Mouse (Mus musculus): ENCODE results near the gene Polr2b. TPM values are rescaled to one million over a fixed set of nuclear protein-coding genes. Genes with fewer than 3 reads are reported as not detected.

Polr2b gene
- 86.8 and 90.9 TPM in 2 replicates for polyA plus RNA-seq (2014; fragmentation: Nextera tagmentation; extraction: Ambion mirVana)

GRCm38 (mm10) chr5:77309924-77310772, at the start of gene Polr2b, which contains the start of gene Noa1:
Gene Polr2b (plus strand): TSS chr5:77310147.
Gene Noa1 (minus strand): TSS chr5:77310084.
- Histone ChIP-seq H3K36me3 (ENCODE audit: control insufficient read depth, insufficient read depth, low read length) (peaks cover 40% of the 10 kb centered on the region), H3K9ac (ENCODE audit: low read length) (peak within 1 kb of the TSS; percentile 79), H3K27me3 (replicated peaks; ENCODE audit: control insufficient read depth, insufficient read depth, low read length) (no peaks in the 10 kb centered on the region), H3K4me2 (ENCODE audit: low read length) (peak within 1 kb of the TSS; percentile 100), H3K27ac (ENCODE audit: low read depth, low read length) (peak within 1 kb of the TSS; percentile 91), H3K4me1 (ENCODE audit: control insufficient read depth, insufficient read depth, low read length) (peaks cover 19% of the 10 kb centered on the region), H3K9me3 (replicated peaks; ENCODE audit: control insufficient read depth, low read length) (no peaks in the 10 kb centered on the region), H3K4me3 (ENCODE audit: low read depth, low read length) (peak within 1 kb of the TSS; percentile 90)
- DNase-seq (ENCODE audit: low spot score) (peak; percentile 99), ATAC-seq (peak; percentile 96)
- under 1% methylated on average over 84 of the region's 85 CpGs for WGBS

- Histone ChIP-seq H3K9ac (ENCODE audit: low read length) (no peak overlapping the region), H3K4me1 (ENCODE audit: control insufficient read depth, insufficient read depth, low read length) (no peaks in the 10 kb centered on the region; the same call in 1 of the 2 replicates), H3K36me3 (ENCODE audit: control insufficient read depth, insufficient read depth, low read length) (no peaks in the 10 kb centered on the region), H3K4me2 (ENCODE audit: low read length) (no peak overlapping the region), H3K4me3 (ENCODE audit: low read depth, low read length) (no peak overlapping the region), H3K27me3 (replicated peaks; ENCODE audit: control insufficient read depth, insufficient read depth, low read length) (no peaks in the 10 kb centered on the region), H3K9me3 (replicated peaks; ENCODE audit: control insufficient read depth, low read length) (no peaks in the 10 kb centered on the region), H3K27ac (ENCODE audit: low read depth, low read length) (no peak overlapping the region)
- DNase-seq (ENCODE audit: low spot score), result no peak
- no peak for ATAC-seq
- 86% methylated on average over 4 of the region's 4 CpGs for WGBS
Measured at GRCm38 (mm10) chr5:77261137-77261536, 48.8 kb upstream of the Polr2b start.

- no peak overlapping the region for H3K4me3 ChIP-seq (ENCODE audit: low read depth, low read length)
- no peaks in the 10 kb centered on the region for H3K36me3 ChIP-seq (ENCODE audit: control insufficient read depth, insufficient read depth, low read length)
- H3K27me3 ChIP-seq (replicated peaks; ENCODE audit: control insufficient read depth, insufficient read depth, low read length), result no peaks in the 10 kb centered on the region
- H3K9me3 ChIP-seq (replicated peaks; ENCODE audit: control insufficient read depth, low read length), result no peaks in the 10 kb centered on the region
- no peak overlapping the region for H3K27ac ChIP-seq (ENCODE audit: low read depth, low read length)
- WGBS, result 20% methylated on average over 5 of the region's 5 CpGs
- H3K4me1 ChIP-seq (ENCODE audit: control insufficient read depth, insufficient read depth, low read length), result no peaks in the 10 kb centered on the region; the same call in 1 of the 2 replicates
- no peak for ATAC-seq
- H3K9ac ChIP-seq (ENCODE audit: low read length), result no peak overlapping the region
- DNase-seq (ENCODE audit: low spot score), result no peak
- no peak overlapping the region for H3K4me2 ChIP-seq (ENCODE audit: low read length)
Measured at GRCm38 (mm10) chr5:77262105-77262504, 47.8 kb upstream of the Polr2b start.

- H3K9me3 ChIP-seq (replicated peaks; ENCODE audit: control insufficient read depth, low read length), result no peaks in the 10 kb centered on the region
- H3K27ac ChIP-seq (ENCODE audit: low read depth, low read length), result peak within 1 kb of the TSS; percentile 83
- DNase-seq (ENCODE audit: low spot score), result peak; percentile 77
- H3K36me3 ChIP-seq (ENCODE audit: control insufficient read depth, insufficient read depth, low read length), result peaks cover 19% of the 10 kb centered on the region; the same call in 1 of the 2 replicates
- H3K4me1 ChIP-seq (ENCODE audit: control insufficient read depth, insufficient read depth, low read length), result no peaks in the 10 kb centered on the region; the same call in 1 of the 2 replicates
- peak within 1 kb of the TSS; percentile 81 for H3K4me2 ChIP-seq (ENCODE audit: low read length)
- ATAC-seq, result peak; percentile 91
- WGBS, result 1% methylated on average over 47 of the region's 78 CpGs
- peak within 1 kb of the TSS; percentile 82 for H3K9ac ChIP-seq (ENCODE audit: low read length)
- H3K4me3 ChIP-seq (ENCODE audit: low read depth, low read length), result peak within 1 kb of the TSS; percentile 93
- no peaks in the 10 kb centered on the region for H3K27me3 ChIP-seq (replicated peaks; ENCODE audit: control insufficient read depth, insufficient read depth, low read length)
Measured at GRCm38 (mm10) chr5:77265081-77265670, 44.8 kb upstream of the Polr2b start, which contains the start of gene Rest. Gene Rest (plus strand): TSS chr5:77265491.

- Histone ChIP-seq H3K9ac (ENCODE audit: low read length) (peak overlapping the region; percentile 82), H3K27me3 (replicated peaks; ENCODE audit: control insufficient read depth, insufficient read depth, low read length) (no peaks in the 10 kb centered on the region), H3K4me2 (ENCODE audit: low read length) (peak overlapping the region; percentile 81), H3K4me3 (ENCODE audit: low read depth, low read length) (peak overlapping the region; percentile 93), H3K27ac (ENCODE audit: low read depth, low read length) (peak overlapping the region; percentile 83), H3K9me3 (replicated peaks; ENCODE audit: control insufficient read depth, low read length) (no peaks in the 10 kb centered on the region), H3K36me3 (ENCODE audit: control insufficient read depth, insufficient read depth, low read length) (peaks cover 20% of the 10 kb centered on the region; the same call in 1 of the 2 replicates), H3K4me1 (ENCODE audit: control insufficient read depth, insufficient read depth, low read length) (no peaks in the 10 kb centered on the region; the same call in 1 of the 2 replicates)
- under 1% methylated on average over 37 of the region's 53 CpGs for WGBS
- DNase-seq (ENCODE audit: low spot score) (peak; percentile 39), ATAC-seq (peak; percentile 83)
Measured at GRCm38 (mm10) chr5:77265671-77266065, 44.3 kb upstream of the Polr2b start.

GRCm38 (mm10) chr5:77266066-77266885, 43.7 kb upstream of the Polr2b start:
- H3K27ac ChIP-seq (ENCODE audit: low read depth, low read length), result peak overlapping the region; percentile 83
- ATAC-seq (peak; percentile 68), DNase-seq (ENCODE audit: low spot score) (peak; percentile 70)
- H3K36me3 ChIP-seq (ENCODE audit: control insufficient read depth, insufficient read depth, low read length), result peaks cover 24% of the 10 kb centered on the region; the same call in 1 of the 2 replicates
- peak overlapping the region; percentile 93 for H3K4me3 ChIP-seq (ENCODE audit: low read depth, low read length)
- H3K4me2 ChIP-seq (ENCODE audit: low read length), result peak overlapping the region; percentile 81
- under 1% methylated on average over 58 of the region's 87 CpGs for WGBS
- H3K9me3 ChIP-seq (replicated peaks; ENCODE audit: control insufficient read depth, low read length), result no peaks in the 10 kb centered on the region
- H3K27me3 ChIP-seq (replicated peaks; ENCODE audit: control insufficient read depth, insufficient read depth, low read length), result no peaks in the 10 kb centered on the region
- H3K4me1 ChIP-seq (ENCODE audit: control insufficient read depth, insufficient read depth, low read length), result no peaks in the 10 kb centered on the region; the same call in 1 of the 2 replicates
- H3K9ac ChIP-seq (ENCODE audit: low read length), result peak overlapping the region; percentile 82

- Histone ChIP-seq H3K36me3 (ENCODE audit: control insufficient read depth, insufficient read depth, low read length) (peaks cover 27% of the 10 kb centered on the region; the same call in 1 of the 2 replicates), H3K27ac (ENCODE audit: low read depth, low read length) (no peak overlapping the region), H3K4me3 (ENCODE audit: low read depth, low read length) (peak overlapping the region; percentile 93), H3K9me3 (replicated peaks; ENCODE audit: control insufficient read depth, low read length) (no peaks in the 10 kb centered on the region), H3K9ac (ENCODE audit: low read length) (peak overlapping the region; percentile 82), H3K4me1 (ENCODE audit: control insufficient read depth, insufficient read depth, low read length) (no peaks in the 10 kb centered on the region; the same call in 1 of the 2 replicates), H3K4me2 (ENCODE audit: low read length) (peak overlapping the region; percentile 81), H3K27me3 (replicated peaks; ENCODE audit: control insufficient read depth, insufficient read depth, low read length) (no peaks in the 10 kb centered on the region)
- ATAC-seq (no peak), DNase-seq (ENCODE audit: low spot score) (no peak)
- 2% methylated on average over 11 of the region's 11 CpGs for WGBS
Measured at GRCm38 (mm10) chr5:77266886-77267401, 43.0 kb upstream of the Polr2b start.

GRCm38 (mm10) chr5:77267441-77267840, 42.5 kb upstream of the Polr2b start:
- Histone ChIP-seq H3K27ac (ENCODE audit: low read depth, low read length) (no peak overlapping the region), H3K9me3 (replicated peaks; ENCODE audit: control insufficient read depth, low read length) (no peaks in the 10 kb centered on the region), H3K4me1 (ENCODE audit: control insufficient read depth, insufficient read depth, low read length) (no peaks in the 10 kb centered on the region; the same call in 1 of the 2 replicates), H3K9ac (ENCODE audit: low read length) (no peak overlapping the region), H3K36me3 (ENCODE audit: control insufficient read depth, insufficient read depth, low read length) (peaks cover 27% of the 10 kb centered on the region; the same call in 1 of the 2 replicates), H3K4me3 (ENCODE audit: low read depth, low read length) (no peak overlapping the region), H3K27me3 (replicated peaks; ENCODE audit: control insufficient read depth, insufficient read depth, low read length) (no peaks in the 10 kb centered on the region), H3K4me2 (ENCODE audit: low read length) (peak overlapping the region; percentile 81)
- 53% methylated on average over 4 of the region's 4 CpGs for WGBS
- ATAC-seq (no peak), DNase-seq (ENCODE audit: low spot score) (no peak)

Data from forebrain, embryonic 14.5 days (tissue).